Mouse (Mus musculus): ENCODE measurements around the gene B4galnt2. TPM values are rescaled to one million over a fixed set of nuclear protein-coding genes. Genes with fewer than 3 reads are reported as not detected.

Gene B4galnt2
- total RNA-seq (2023), result not detected

DNA sequence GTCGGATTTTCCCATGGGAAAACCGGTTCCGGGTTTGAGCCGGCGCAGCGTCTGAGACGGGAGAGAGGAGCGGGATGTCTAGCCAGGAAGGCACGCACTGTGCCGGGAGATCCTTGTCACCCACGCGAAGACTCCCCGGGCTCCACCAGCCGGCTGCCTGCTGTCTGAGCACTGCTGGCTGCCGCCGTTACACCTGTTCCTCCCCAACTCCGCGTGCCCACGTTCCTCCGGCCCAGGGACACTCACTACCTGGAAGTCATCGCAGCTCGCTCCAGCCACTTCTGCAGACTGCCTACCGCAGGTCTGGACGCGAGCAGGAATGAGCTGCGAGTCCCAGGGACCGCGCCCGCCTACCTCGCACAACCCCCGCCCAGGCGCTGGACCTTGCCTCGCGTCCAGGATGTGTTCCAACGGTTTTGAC, at the start of gene B4galnt2:
B4galnt2 (minus strand) TSS at position 321 of the 421 bp plus-strand sequence.

DNA sequence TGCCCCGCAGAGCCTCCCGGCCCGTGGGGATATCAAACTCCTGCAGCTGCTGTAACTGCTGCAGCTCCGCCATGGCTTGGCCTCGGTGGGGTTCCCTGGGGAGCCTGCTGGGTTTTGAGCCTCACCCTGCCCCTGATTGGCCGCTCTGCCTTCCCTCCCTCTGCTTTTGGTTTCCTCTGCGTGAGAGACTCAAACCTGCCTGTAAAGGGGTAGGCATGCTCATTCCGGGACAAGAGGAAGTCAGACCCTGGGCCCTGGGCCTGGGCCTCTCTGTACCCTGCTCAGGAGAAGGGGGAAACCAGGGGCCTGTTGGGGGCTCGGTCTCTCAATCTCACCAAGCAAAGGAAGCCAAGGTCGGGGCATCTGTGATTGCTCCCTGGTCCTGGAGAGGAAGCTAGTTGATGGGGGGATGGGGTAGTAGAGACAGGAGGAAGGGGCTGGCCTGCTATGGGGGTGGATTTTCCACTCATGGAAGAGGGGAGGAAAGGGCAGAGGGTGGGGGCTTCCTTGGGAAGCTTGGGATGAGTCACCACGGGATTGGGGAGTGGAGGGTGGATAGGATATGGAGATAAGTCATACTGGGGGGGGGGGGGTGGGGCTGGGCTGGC, 72.5 kb downstream of the B4galnt2 start, which contains the start of gene Abi3:
Abi3 (minus strand) TSS at position 403 of the 608 bp plus-strand sequence.

DNA sequence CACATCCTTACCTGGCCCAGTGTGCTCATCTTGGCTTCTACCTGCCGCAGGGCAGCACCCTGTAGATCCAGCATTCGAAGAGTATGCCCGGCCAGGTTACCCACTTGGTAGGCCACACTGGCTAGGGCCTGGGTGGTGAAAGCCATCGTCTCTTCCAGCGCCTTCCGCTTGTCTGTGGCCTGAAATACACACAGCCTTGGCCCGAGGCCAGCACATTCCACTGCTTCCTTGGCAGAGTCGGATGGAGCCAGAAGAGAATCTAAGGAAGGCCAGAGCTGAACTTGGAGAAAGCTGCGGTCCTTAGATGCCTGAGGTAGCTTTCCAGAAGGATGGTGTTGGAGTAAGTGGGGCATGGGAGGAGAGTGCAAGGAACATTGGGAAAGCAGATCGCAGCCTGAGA, 77.6 kb downstream of the B4galnt2 start, which contains the start of gene Gngt2:
Gngt2 (plus strand) TSS at position 158 of the 400 bp plus-strand sequence.

DNA sequence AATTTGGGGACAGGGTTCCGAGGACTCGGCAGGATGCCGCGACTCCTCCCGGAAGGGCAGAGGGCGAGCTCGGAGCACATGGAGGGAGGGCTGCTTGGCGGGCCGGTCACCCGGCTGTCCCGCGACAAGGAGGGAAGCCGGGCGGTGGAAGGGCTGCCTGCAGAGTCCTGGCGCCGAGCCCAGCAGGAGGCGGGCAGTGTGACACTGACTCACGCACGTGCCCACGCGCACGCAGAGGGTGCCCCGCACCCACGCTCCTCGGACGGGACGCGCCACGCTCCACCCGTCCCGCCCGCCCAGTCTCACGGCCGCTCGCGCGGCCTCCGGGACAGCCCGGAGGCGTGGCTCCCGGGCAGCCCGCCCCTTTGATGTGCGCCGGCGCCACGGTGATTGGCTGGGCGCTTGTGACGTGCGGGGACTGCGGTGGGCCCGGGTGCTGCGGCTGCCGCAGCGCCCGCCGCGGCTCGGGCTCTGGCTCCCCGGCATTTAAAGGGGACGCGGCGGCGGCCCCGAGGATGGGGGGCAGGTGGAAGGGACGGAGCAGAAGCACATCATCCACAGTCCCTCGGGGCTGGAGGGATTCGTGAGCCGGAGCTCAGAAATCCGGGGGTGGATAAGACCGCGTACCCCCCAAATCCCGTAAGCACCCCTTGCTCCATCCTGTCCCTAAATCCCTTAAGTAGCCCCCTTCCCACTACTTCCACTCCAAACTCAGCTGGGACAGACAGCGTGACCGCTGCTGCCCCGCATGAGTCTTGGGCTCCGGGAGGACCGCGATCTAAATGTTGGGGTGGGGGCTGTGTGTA, 90.4 kb downstream of the B4galnt2 start, which contains the start of gene Phospho1:
Phospho1 (plus strand) TSS at position 429 of the 806 bp plus-strand sequence.

Other genes starting within 250 kb of the B4galnt2 start
- gene Phb, start 247.9 kb downstream of the B4galnt2 start, total RNA-seq (2023), result 10 to 100 TPM; 49.2 to 53.7 TPM
- 10 to 100 TPM; 43.7 to 44.0 TPM for gene Zfp652, start 202.2 kb downstream of the B4galnt2 start, total RNA-seq (2023)
- gene B130006D01Rik, start 191.3 kb downstream of the B4galnt2 start, total RNA-seq (2023), result 1 to 10 TPM; 1.5 to 2.0 TPM
- gene Phospho1, start 90.4 kb downstream of the B4galnt2 start, total RNA-seq (2023), result 1 to 10 TPM; 2.2 to 5.7 TPM
- gene Gngt2, start 77.7 kb downstream of the B4galnt2 start, total RNA-seq (2023), result 100 to 1,000 TPM; 618 to 647 TPM
- 100 to 1,000 TPM; 346 to 374 TPM for gene Abi3, start 72.4 kb downstream of the B4galnt2 start, total RNA-seq (2023)
- not detected for gene Igf2bp1, start 91.0 kb upstream of the B4galnt2 start, total RNA-seq (2023)
- gene Gip, start 109.7 kb upstream of the B4galnt2 start, total RNA-seq (2023), result not detected
- 10 to 100 TPM; 60.6 to 62.0 TPM for gene Snf8, start 120.0 kb upstream of the B4galnt2 start, total RNA-seq (2023)
- 10 to 100 TPM; 39.0 to 39.5 TPM for gene Ube2z, start 150.5 kb upstream of the B4galnt2 start, total RNA-seq (2023)
- 100 to 1,000 TPM in 1 of 2 experiments, 10 to 100 TPM in 1; 98.9 to 109 TPM for gene Atp5g1, start 160.8 kb upstream of the B4galnt2 start, total RNA-seq (2023)
- not detected for gene Calcoco2, start 197.1 kb upstream of the B4galnt2 start, total RNA-seq (2023)
- gene Ttll6, start 218.9 kb upstream of the B4galnt2 start, total RNA-seq (2023), result not detected